Mouse (Mus musculus) midbrain, postnatal 0 days (tissue): Measurements from ENCODE around the gene Glis2. TPM values are rescaled to one million over a fixed set of nuclear protein-coding genes. Genes with fewer than 3 reads are reported as not detected.

Experiments used
- ATAC-seq: fragments of 200-750 bp; cut with Nextera tagmentation; 2 replicates; pipeline ENCODE4 v1.8.0; 2017; ENCODE audit warnings: moderate number of reproducible peaks, mild to moderate bottlenecking, moderate TSS enrichment, moderate library complexity; ENCODE audit not compliant: low FRiP score
- DNase-seq: peaks from one replicate; pipeline ENCODE4 v3.0.0-alpha.2; 2015; ENCODE audit warnings: low spot score
- H3K27ac ChIP-seq: fragments of 300-500 bp; sonication (generic); 2 replicates; pipeline ENCODE4 v1.5.1; 2014; ENCODE audit warnings: low read depth, mild to moderate bottlenecking, low read length, mixed read lengths
- H3K27me3 ChIP-seq: fragments of 300-500 bp; sonication (generic); 2 replicates; pipeline ENCODE4 v1.6.1; 2014; ENCODE audit warnings: low read length, control low read depth, mixed read lengths; ENCODE audit not compliant: insufficient read depth
- H3K36me3 ChIP-seq: fragments of 300-500 bp; sonication (generic); 2 replicates; pipeline ENCODE4 v1.6.1; 2014; ENCODE audit warnings: low read length, control low read depth, mixed read lengths; ENCODE audit not compliant: insufficient read depth
- H3K4me1 ChIP-seq: fragments of 300-500 bp; sonication (generic); 2 replicates; pipeline ENCODE4 v1.6.1; 2014; ENCODE audit warnings: mild to moderate bottlenecking, control low read depth, antibody characterized with exemption, low read length, mixed read lengths; ENCODE audit not compliant: insufficient read depth
- H3K4me2 ChIP-seq: fragments of 300-500 bp; sonication (generic); 2 replicates; pipeline ENCODE4 v1.6.1; 2014; ENCODE audit warnings: low read depth, mild to moderate bottlenecking, low read length, mixed read lengths; ENCODE audit not compliant: poor library complexity, severe bottlenecking
- H3K4me3 ChIP-seq: fragments of 300-500 bp; sonication (generic); 2 replicates; pipeline ENCODE4 v1.5.1; 2014; ENCODE audit warnings: low read depth, mild to moderate bottlenecking, low read length, moderate library complexity
- H3K9ac ChIP-seq: fragments of 300-500 bp; sonication (generic); replicated peaks from 2 replicates; pipeline ENCODE4 v1.6.1; 2014; ENCODE audit warnings: mild to moderate bottlenecking, low read length, moderate library complexity, mixed read lengths; ENCODE audit not compliant: poor library complexity, severe bottlenecking
- H3K9me3 ChIP-seq: fragments of 300-500 bp; sonication (generic); 2 replicates; pipeline ENCODE4 v1.6.1; 2016; ENCODE audit warnings: low read length, control low read depth
- CTCF ChIP-seq: IDR thresholded peaks from 2 replicates; pipeline ENCODE4 v1.5.1; 2016; ENCODE audit warnings: antibody characterized with exemption, mild to moderate bottlenecking
- WGBS: fragments of 180-500 bp; shearing (Covaris S2); extraction: QIAGEN DNeasy Blood & Tissue Kit; methylation state at CpG from one replicate; pipeline ENCODE4 v1.1.7; 2014; 5-methylcytosine and 5-hydroxymethylcytosine counted together
- polyA plus RNA-seq: library from polyadenylated mRNA; unstranded; fragments of >200 nt; fragmentation: Nextera tagmentation; extraction: Ambion mirVana; gene quantifications from 2 replicates; pipeline ENCODE4 v1.2.1, GENCODE M21; 2015
- total RNA-seq: library from RNA; depleted of rRNA; stranded (reverse); fragments of >200 nt; gene quantifications from 2 replicates; pipeline ENCODE4 v1.2.3, GENCODE M21; 2014

Glis2 gene
- total and polyA plus RNA-seq, 2 experiments from 2014 or later, result 12.0 to 20.6 TPM

DNA sequence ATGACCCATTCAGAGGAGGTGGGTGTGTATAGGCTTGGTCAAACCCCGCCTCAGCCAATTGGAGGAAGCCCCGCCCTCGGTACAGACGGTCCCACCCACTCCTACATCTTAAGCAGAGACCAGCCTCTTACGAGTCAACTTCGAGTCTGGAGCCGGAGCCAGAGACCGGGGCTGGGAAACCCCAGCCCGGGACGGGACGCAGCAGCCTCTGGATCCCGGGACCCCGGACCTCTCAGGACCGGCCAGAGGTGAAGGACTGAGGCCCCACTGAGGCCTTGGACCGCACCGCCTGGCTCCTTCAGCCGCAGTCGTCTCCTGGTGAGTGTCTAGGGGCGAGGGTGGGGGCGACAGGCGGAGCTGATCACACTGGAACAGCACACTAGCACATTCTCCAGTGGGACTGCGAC lies 45.3 kb downstream of the Glis2 start, which contains the start of the genes Vasn and Dnaja3:
TSS of gene Vasn (plus strand) at position 111 of the 407 bp plus-strand sequence.
TSS of gene Dnaja3 (plus strand) at position 159 of the 407 bp plus-strand sequence.
- Histone ChIP-seq H3K9ac (peak within 1 kb of the TSS; percentile 55), H3K36me3 (peaks cover 6% of the 10 kb centered on the region), H3K27me3 (no peaks in the 10 kb centered on the region; the same call in 1 of the 2 replicates), H3K4me1 (0 out of 2 replicates have a peak, but pooled peaks cover 9% of the 10 kb centered on the region), H3K27ac (0 out of 2 replicates have a peak within 1 kb of the TSS, but pooled peaks have one; percentile 12), H3K9me3 (no peaks in the 10 kb centered on the region), H3K4me2 (peak within 1 kb of the TSS; percentile 55), H3K4me3 (peak within 1 kb of the TSS; percentile 37)
- peak; percentile 84 for DNase-seq
- 3% methylated on average over 22 of the region's 22 CpGs for WGBS
- no peak for TF ChIP-seq CTCF
- ATAC-seq, result peak; percentile 80

GRCm38 (mm10) chr16:4640267-4641005 lies 45.9 kb downstream of the Glis2 start:
- WGBS, result 14% methylated on average over 17 of the region's 17 CpGs
- peak; percentile 35 for DNase-seq

GRCm38 (mm10) chr16:4641119-4641838 lies 46.8 kb downstream of the Glis2 start:
- DNase-seq, result no peak
- peaks cover 4% of the 10 kb centered on the region; the same call in 1 of the 2 replicates for H3K36me3 ChIP-seq
- H3K27ac ChIP-seq, result no peak overlapping the region
- H3K4me3 ChIP-seq, result peak overlapping the region; percentile 37; the same call in 1 of the 2 replicates
- ATAC-seq, result no peak; the same call in 1 of the 2 replicates
- 63% methylated on average over 3 of the region's 3 CpGs for WGBS
- H3K4me2 ChIP-seq, result peak overlapping the region; percentile 55
- H3K4me1 ChIP-seq, result 0 out of 2 replicates have a peak, but pooled peaks cover 9% of the 10 kb centered on the region
- no peak overlapping the region for H3K9ac ChIP-seq
- H3K9me3 ChIP-seq, result no peaks in the 10 kb centered on the region
- H3K27me3 ChIP-seq, result no peaks in the 10 kb centered on the region; the same call in 1 of the 2 replicates
- no peak for TF ChIP-seq CTCF

More at GRCm38 (mm10) chr16:4640267-4641005, 45.9 kb downstream of the Glis2 start:
- H3K27ac ChIP-seq, result 0 out of 2 replicates have a peak overlapping the region, but pooled peaks have one; percentile 12
- no peaks in the 10 kb centered on the region; the same call in 1 of the 2 replicates for H3K27me3 ChIP-seq
- no peaks in the 10 kb centered on the region for H3K9me3 ChIP-seq
- peak overlapping the region; percentile 55 for H3K4me2 ChIP-seq
- 0 out of 2 replicates have a peak, but pooled peaks cover 9% of the 10 kb centered on the region for H3K4me1 ChIP-seq
- 0 out of 2 replicates have a peak, but pooled peaks have one; percentile 1 for ATAC-seq
- H3K4me3 ChIP-seq, result peak overlapping the region; percentile 37
- H3K9ac ChIP-seq, result peak overlapping the region; percentile 55
- TF ChIP-seq CTCF, result no peak
- peaks cover 4% of the 10 kb centered on the region; the same call in 1 of the 2 replicates for H3K36me3 ChIP-seq

DNA sequence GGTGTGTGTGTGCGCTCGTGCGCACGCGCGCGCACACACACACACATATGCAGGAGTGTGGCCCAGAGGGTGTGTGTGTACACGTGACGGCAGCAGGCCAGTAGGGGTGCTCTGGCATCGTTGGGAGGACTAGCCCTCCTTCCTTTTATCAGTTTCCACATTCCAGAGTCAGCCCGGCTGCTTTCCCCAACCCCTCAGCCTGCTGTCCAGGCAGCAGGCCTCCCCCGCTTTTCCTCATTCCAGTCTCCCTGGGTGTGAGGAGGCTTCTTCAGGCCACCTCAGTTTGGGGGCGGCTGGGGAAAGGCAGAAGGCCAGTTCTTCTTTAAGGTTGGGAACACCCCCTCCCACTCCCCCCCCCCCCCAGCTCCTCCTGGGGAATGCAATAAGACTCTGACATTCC lies 47.7 kb downstream of the Glis2 start:
- WGBS, result 45% methylated on average over 13 of the region's 13 CpGs
- 0 out of 2 replicates have a peak overlapping the region, but pooled peaks have one; percentile 9 for H3K4me2 ChIP-seq
- peaks cover 4% of the 10 kb centered on the region; the same call in 1 of the 2 replicates for H3K36me3 ChIP-seq
- H3K27me3 ChIP-seq, result no peaks in the 10 kb centered on the region; the same call in 1 of the 2 replicates
- no peak overlapping the region for H3K27ac ChIP-seq
- H3K4me1 ChIP-seq, result 0 out of 2 replicates have a peak, but pooled peaks cover 9% of the 10 kb centered on the region
- H3K4me3 ChIP-seq, result no peak overlapping the region
- H3K9me3 ChIP-seq, result no peaks in the 10 kb centered on the region
- TF ChIP-seq CTCF, result no peak
- no peak overlapping the region for H3K9ac ChIP-seq
- ATAC-seq (no peak), DNase-seq (no peak)

GRCm38 (mm10) chr16:4642937-4643336 lies 48.4 kb downstream of the Glis2 start:
- H3K4me3 ChIP-seq, result no peak overlapping the region
- no peak overlapping the region for H3K4me2 ChIP-seq
- H3K4me1 ChIP-seq, result 0 out of 2 replicates have a peak, but pooled peaks cover 9% of the 10 kb centered on the region
- ATAC-seq (no peak), DNase-seq (no peak)
- 88% methylated on average over 6 of the region's 6 CpGs for WGBS
- no peak overlapping the region for H3K9ac ChIP-seq
- peaks cover 4% of the 10 kb centered on the region; the same call in 1 of the 2 replicates for H3K36me3 ChIP-seq
- H3K27ac ChIP-seq, result no peak overlapping the region
- H3K9me3 ChIP-seq, result no peaks in the 10 kb centered on the region
- no peaks in the 10 kb centered on the region; the same call in 1 of the 2 replicates for H3K27me3 ChIP-seq
- no peak for TF ChIP-seq CTCF
